12 mouse cellular contexts compared by ENCODE assay signal in genomic region chr6:86406306-86406705, GRCm38 (mm10). TPM values are rescaled to one million over a fixed set of nuclear protein-coding genes. Genes with fewer than 3 reads are reported as not detected.
DNase-seq lines count a peak whose midpoint lies in the region; ATAC-seq lines count a peak whose summit lies in the region.
"Had no signal": no experiment of that assay in that cellular context is flagged by ENCODE, and none has a peak within 500 bp of the region (broad histone marks: within the 10 kb centered on the region; RNA-seq: fewer than 3 reads in every experiment).

No protein-coding gene starts in this region.

- no peak overlapping the region for H3K27ac ChIP-seq in heart, embryonic 14.5 days (replicated peaks in 1 of 2; ENCODE audit: control insufficient read depth in 1 of 2, insufficient read depth in 1 of 2, low read depth in 2 of 2, low read length in 2 of 2)
- H3K27ac ChIP-seq in embryonic facial prominence, embryonic 12.5 days = no peak overlapping the region
- H3K27ac ChIP-seq in midbrain, embryonic 13.5 days = no peak overlapping the region

- ATAC-seq in heart, embryonic 14.5 days (ENCODE audit: insufficient number of reproducible peaks, insufficient read depth, low FRiP score, low read depth) = no peak
- ATAC-seq in embryonic facial prominence, embryonic 12.5 days (ENCODE audit: insufficient number of reproducible peaks, insufficient read depth, low FRiP score, low TSS enrichment) = no peak
- ATAC-seq in midbrain, embryonic 13.5 days = no peak
- no peak for ATAC-seq in monocyte, adult 5-6 weeks (replicated peaks; ENCODE audit: insufficient number of reproducible peaks, low FRiP score, low TSS enrichment, poor library complexity, severe bottlenecking)

- peaks cover 2 to 18% of the 10 kb centered on the region in 2 experiments; a peak in 3 of 4 replicates for H3K4me1 ChIP-seq in heart, embryonic 14.5 days (ENCODE audit: control insufficient read depth in 2 of 2, insufficient read depth in 2 of 2, low read length in 2 of 2)
- peaks cover 8% of the 10 kb centered on the region; the same call in 1 of the 2 replicates for H3K4me1 ChIP-seq in embryonic facial prominence, embryonic 12.5 days
- H3K4me1 ChIP-seq in midbrain, embryonic 13.5 days (replicated peaks) = peaks cover 43% of the 10 kb centered on the region

- no peak overlapping the region for H3K9ac ChIP-seq in heart, embryonic 14.5 days (ENCODE audit: low read length)
- H3K9ac ChIP-seq in embryonic facial prominence, embryonic 12.5 days = peak overlapping the region; percentile 24; the same call in 1 of the 2 replicates
- peak overlapping the region; percentile 52 for H3K9ac ChIP-seq in midbrain, embryonic 13.5 days (replicated peaks)

- H3K9me3 ChIP-seq in heart, embryonic 14.5 days (ENCODE audit: control insufficient read depth, low read length) = no peaks in the 10 kb centered on the region
- no peaks in the 10 kb centered on the region for H3K9me3 ChIP-seq in embryonic facial prominence, embryonic 12.5 days
- no peaks in the 10 kb centered on the region for H3K9me3 ChIP-seq in midbrain, embryonic 13.5 days

- peaks cover 15% of the 10 kb centered on the region for H3K36me3 ChIP-seq in heart, embryonic 14.5 days (ENCODE audit: control insufficient read depth, insufficient read depth, low read length)
- H3K36me3 ChIP-seq in embryonic facial prominence, embryonic 12.5 days = peaks cover 4% of the 10 kb centered on the region; the same call in 1 of the 2 replicates
- peaks cover 8% of the 10 kb centered on the region; the same call in 1 of the 2 replicates for H3K36me3 ChIP-seq in midbrain, embryonic 13.5 days

- no peak for DNase-seq in heart, postnatal 4 days
- peak; percentile 23 for DNase-seq in gastrocnemius, postnatal 14 days
- DNase-seq in left cerebral cortex, adult 18-20 months (ENCODE audit: low spot score in 2 of 2) = no peak
- no peak for DNase-seq in thymus, postnatal 4 days
- DNase-seq: cerebellum, postnatal 14 days had no signal

- peak overlapping the region in 1 of 2 experiments; percentile 91; a peak in 1 of 4 replicates for H3K4me3 ChIP-seq in heart, embryonic 14.5 days (ENCODE audit: control insufficient read depth in 1 of 2, insufficient read depth in 1 of 2, low read depth in 1 of 2, low read length in 2 of 2)
- no peak overlapping the region for H3K4me3 ChIP-seq in embryonic facial prominence, embryonic 12.5 days
- H3K4me3 ChIP-seq in midbrain, embryonic 13.5 days (replicated peaks) = peak overlapping the region; percentile 87

- intact Hi-C loops in gastrocnemius, postnatal 14 days (cut with DNase I; ENCODE audit: low total_unique reads) = no loop called here

- H3K4me2 ChIP-seq in heart, embryonic 14.5 days (ENCODE audit: low read length) = peak overlapping the region; percentile 78
- peak overlapping the region; percentile 60 for H3K4me2 ChIP-seq in embryonic facial prominence, embryonic 12.5 days (replicated peaks)
- H3K4me2 ChIP-seq in midbrain, embryonic 13.5 days (replicated peaks) = peak overlapping the region; percentile 83

- H3K27me3 ChIP-seq in heart, embryonic 14.5 days (ENCODE audit: control insufficient read depth, insufficient read depth, low read length) = no peaks in the 10 kb centered on the region
- H3K27me3 ChIP-seq in embryonic facial prominence, embryonic 12.5 days = no peaks in the 10 kb centered on the region
- H3K27me3 ChIP-seq in midbrain, embryonic 13.5 days = no peaks in the 10 kb centered on the region
- H3K27me3 ChIP-seq: CH12.LX had no signal

RNA-seq across cellular contexts. Expression of gene Tia1, which starts 2.3 kb away (rescaled TPM):
- 133 and 140 TPM in 2 replicates for polyA plus RNA-seq in heart, embryonic 14.5 days (2014; fragmentation: Nextera tagmentation; extraction: Ambion mirVana)
- total RNA-seq in heart, postnatal 4 days (2021) = 10 to 100 TPM; 60.2 to 62.3 TPM
- 318 and 338 TPM in 2 replicates for polyA plus RNA-seq in embryonic facial prominence, embryonic 12.5 days (2016; fragmentation: Nextera tagmentation; extraction: Ambion mirVana)
- total RNA-seq in gastrocnemius, postnatal 14 days (2021) = 10 to 100 TPM; 21.5 to 25.2 TPM
- polyA plus RNA-seq in midbrain, embryonic 13.5 days (2015; fragmentation: Nextera tagmentation; extraction: Ambion mirVana) = 401 and 405 TPM in 2 replicates
- 100 to 1,000 TPM in 1 of 2 experiments, 10 to 100 TPM in 1; 97.8 to 102 TPM for total RNA-seq in left cerebral cortex, adult 18-20 months (2021)
- 51.4 to 98.7 TPM (median 74.8 TPM) in 3 replicates for total RNA-seq in monocyte, adult 5-6 weeks (2017)

RNA-seq across cellular contexts. Expression of gene Pcyox1, which starts 9.4 kb away (rescaled TPM):
- polyA plus RNA-seq in heart, embryonic 14.5 days (2014; fragmentation: Nextera tagmentation; extraction: Ambion mirVana) = 59.2 and 66.6 TPM in 2 replicates
- 10 to 100 TPM; 52.5 TPM for total RNA-seq in heart, postnatal 4 days (2021)
- 85.3 and 86.4 TPM in 2 replicates for polyA plus RNA-seq in embryonic facial prominence, embryonic 12.5 days (2016; fragmentation: Nextera tagmentation; extraction: Ambion mirVana)
- total RNA-seq in gastrocnemius, postnatal 14 days (2021) = 10 to 100 TPM; 63.0 to 63.1 TPM
- polyA plus RNA-seq in midbrain, embryonic 13.5 days (2015; fragmentation: Nextera tagmentation; extraction: Ambion mirVana) = 114 and 122 TPM in 2 replicates
- total RNA-seq in left cerebral cortex, adult 18-20 months (2021) = 100 to 1,000 TPM; 105 to 115 TPM
- total RNA-seq in monocyte, adult 5-6 weeks (2017) = 31.6 to 40.4 TPM (median 36.6 TPM) in 3 replicates

RNA-seq across cellular contexts. Expression of gene Gm44790, which starts 20.2 kb away (rescaled TPM):
- not detected in 2 replicates for polyA plus RNA-seq in heart, embryonic 14.5 days (2014; fragmentation: Nextera tagmentation; extraction: Ambion mirVana)
- not detected for total RNA-seq in heart, postnatal 4 days (2021)
- not detected in 2 replicates for polyA plus RNA-seq in embryonic facial prominence, embryonic 12.5 days (2016; fragmentation: Nextera tagmentation; extraction: Ambion mirVana)
- total RNA-seq in gastrocnemius, postnatal 14 days (2021) = under 1 TPM in 1 of 2 experiments, not detected in 1; 0.47 TPM
- polyA plus RNA-seq in midbrain, embryonic 13.5 days (2015; fragmentation: Nextera tagmentation; extraction: Ambion mirVana) = not detected in 2 replicates
- total RNA-seq in left cerebral cortex, adult 18-20 months (2021) = under 1 TPM in 1 of 2 experiments, not detected in 1; 0.58 TPM
- 2.7 to 6.8 TPM in 2 of 3 replicates, not detected in the other for total RNA-seq in monocyte, adult 5-6 weeks (2017)
- total RNA-seq: CH12.LX; neutrophil, adult 5-6 weeks had no signal
- polyA plus RNA-seq: liver, embryonic 16.5 days had no signal

RNA-seq across cellular contexts. Expression of gene C87436, which starts 31.9 kb away (rescaled TPM):
- 17.1 and 20.0 TPM in 2 replicates for polyA plus RNA-seq in heart, embryonic 14.5 days (2014; fragmentation: Nextera tagmentation; extraction: Ambion mirVana)
- 10 to 100 TPM; 10.4 to 11.2 TPM for total RNA-seq in heart, postnatal 4 days (2021)
- polyA plus RNA-seq in embryonic facial prominence, embryonic 12.5 days (2016; fragmentation: Nextera tagmentation; extraction: Ambion mirVana) = 27.0 and 30.3 TPM in 2 replicates
- 1 to 10 TPM; 6.4 to 7.8 TPM for total RNA-seq in gastrocnemius, postnatal 14 days (2021)
- 27.7 and 28.8 TPM in 2 replicates for polyA plus RNA-seq in midbrain, embryonic 13.5 days (2015; fragmentation: Nextera tagmentation; extraction: Ambion mirVana)
- total RNA-seq in left cerebral cortex, adult 18-20 months (2021) = 10 to 100 TPM; 21.6 to 22.8 TPM
- 43.0 to 51.5 TPM (median 49.7 TPM) in 3 replicates for total RNA-seq in monocyte, adult 5-6 weeks (2017)

RNA-seq across cellular contexts. Expression of gene Snrpg, which starts 35.2 kb away (rescaled TPM):
- polyA plus RNA-seq in heart, embryonic 14.5 days (2014; fragmentation: Nextera tagmentation; extraction: Ambion mirVana) = 330 and 384 TPM in 2 replicates
- 100 to 1,000 TPM; 108 to 113 TPM for total RNA-seq in heart, postnatal 4 days (2021)
- polyA plus RNA-seq in embryonic facial prominence, embryonic 12.5 days (2016; fragmentation: Nextera tagmentation; extraction: Ambion mirVana) = 637 and 711 TPM in 2 replicates
- total RNA-seq in gastrocnemius, postnatal 14 days (2021) = 10 to 100 TPM; 32.4 to 45.6 TPM
- polyA plus RNA-seq in midbrain, embryonic 13.5 days (2015; fragmentation: Nextera tagmentation; extraction: Ambion mirVana) = 599 and 627 TPM in 2 replicates
- 10 to 100 TPM; 50.7 to 60.3 TPM for total RNA-seq in left cerebral cortex, adult 18-20 months (2021)
- 46.0 to 69.5 TPM (median 61.3 TPM) in 3 replicates for total RNA-seq in monocyte, adult 5-6 weeks (2017)
